Mouse (Mus musculus): ENCODE results near the gene Cul1. TPM values are rescaled to one million over a fixed set of nuclear protein-coding genes. Genes with fewer than 3 reads are reported as not detected.

Gene Cul1
- total and polyA plus RNA-seq, 3 experiments, result 63.6 to 155 (median 108) TPM

DNA sequence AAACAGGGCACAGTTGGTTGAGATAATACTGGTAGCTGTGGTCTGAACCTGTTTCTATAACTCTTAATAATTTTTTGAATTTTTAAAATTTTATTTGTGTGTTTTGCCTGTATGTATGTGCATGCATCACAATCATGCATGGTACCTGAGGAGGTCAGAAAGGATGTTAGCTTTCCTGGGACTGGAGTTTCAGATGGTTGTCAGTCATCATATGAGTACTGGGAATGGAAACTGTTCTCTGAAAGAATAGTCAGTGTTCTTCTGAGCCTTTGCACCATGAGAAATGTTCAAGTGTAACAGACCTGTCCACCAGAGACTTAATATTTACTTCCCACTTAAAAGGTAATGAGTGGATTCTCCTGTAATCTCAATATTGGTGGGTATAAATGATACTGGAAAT, 13.9 kb downstream of the Cul1 start:
- no peak overlapping the region for H3K4me3 ChIP-seq (replicated peaks in 1 of 3; ENCODE audit: low read depth in 2 of 3, low read length in 2 of 3, poor library complexity in 1 of 3)
- H3K79me2 ChIP-seq (replicated peaks; ENCODE audit: control insufficient read depth, extremely low read depth, insufficient read depth, poor library complexity, severe bottlenecking), result peaks cover 54% of the 10 kb centered on the region
- peaks cover 0 to 12% of the 10 kb centered on the region in 2 experiments for H3K36me3 ChIP-seq (replicated peaks in 1 of 2; ENCODE audit: control insufficient read depth in 1 of 2, insufficient read depth in 1 of 2, low read length in 1 of 2)
- no peak overlapping the region for H3K4me2 ChIP-seq (ENCODE audit: insufficient read depth, low read depth, poor library complexity, severe bottlenecking)
- no peak for DNase-seq (ENCODE audit: extremely low read depth)
- in situ Hi-C loops (cut with MboI; ENCODE audit: low pct_ligation_motif_present, low pct_unique_long_range_greater_than_20kb, low sequenced_read_pairs), result no loop called here
- H3K27ac ChIP-seq (ENCODE audit: insufficient read depth, low read depth), result no peak overlapping the region
- no peaks in the 10 kb centered on the region for H3K9me3 ChIP-seq (replicated peaks; ENCODE audit: low read length)
- dilution Hi-C loops (cut with MboI; ENCODE audit: extremely low pct_ligation_motif_present, extremely low pct_unique_long_range_greater_than_20kb, low sequenced_read_pairs), result no loop called here
- H3K9ac ChIP-seq (ENCODE audit: insufficient read depth, low read depth), result no peak overlapping the region
- peaks cover 0 to 18% of the 10 kb centered on the region in 2 experiments; a peak in 1 of 4 replicates for H3K4me1 ChIP-seq (ENCODE audit: control insufficient read depth in 1 of 2, insufficient read depth in 2 of 2)
- H3K27me3 ChIP-seq (replicated peaks), result no peaks in the 10 kb centered on the region
- TF ChIP-seq USF1 (IDR thresholded peaks at IDR 0.05; ENCODE audit: low read depth, low read length) (no peak), MAFK (IDR thresholded peaks at IDR 0.05; ENCODE audit: insufficient replicate concordance, low read length) (no peak), MYC (IDR thresholded peaks at IDR 0.05; ENCODE audit: low read depth, low read length) (no peak), ETS1 (conservative IDR thresholded peaks at IDR 0.05; ENCODE audit: low read depth, low read length) (no peak), ZNF384 (IDR thresholded peaks at IDR 0.05; ENCODE audit: low read depth, low read length) (no peak), BHLHE40 (IDR thresholded peaks at IDR 0.05; ENCODE audit: low read depth, low read length) (no peak), ZC3H11A (IDR thresholded peaks at IDR 0.05; ENCODE audit: low read depth, low read length) (no peak), E2F4 (IDR thresholded peaks at IDR 0.05; ENCODE audit: insufficient replicate concordance, low read depth, low read length) (no peak)

GRCm38 (mm10) chr6:47469760-47470159, 16.6 kb downstream of the Cul1 start:
- H3K9me3 ChIP-seq (replicated peaks; ENCODE audit: low read length), result no peaks in the 10 kb centered on the region
- no peak overlapping the region for H3K27ac ChIP-seq (ENCODE audit: insufficient read depth, low read depth)
- H3K36me3 ChIP-seq (replicated peaks in 1 of 2; ENCODE audit: control insufficient read depth in 1 of 2, insufficient read depth in 1 of 2, low read length in 1 of 2), result peaks cover 0 to 15% of the 10 kb centered on the region in 2 experiments
- peaks cover 0 to 14% of the 10 kb centered on the region in 2 experiments; a peak in 1 of 4 replicates for H3K4me1 ChIP-seq (ENCODE audit: control insufficient read depth in 1 of 2, insufficient read depth in 2 of 2)
- H3K4me3 ChIP-seq (replicated peaks in 1 of 3; ENCODE audit: low read depth in 2 of 3, low read length in 2 of 3, poor library complexity in 1 of 3), result no peak overlapping the region
- H3K4me2 ChIP-seq (ENCODE audit: insufficient read depth, low read depth, poor library complexity, severe bottlenecking), result no peak overlapping the region
- TF ChIP-seq GABPA (IDR thresholded peaks at IDR 0.05; ENCODE audit: insufficient replicate concordance, low read depth, low read length) (no peak), E2F4 (IDR thresholded peaks at IDR 0.05; ENCODE audit: insufficient replicate concordance, low read depth, low read length) (no peak), IRF4 (IDR thresholded peaks at IDR 0.05; ENCODE audit: low read depth, low read length) (no peak), USF2 (conservative IDR thresholded peaks at IDR 0.05; ENCODE audit: low read depth, low read length) (no peak), KAT2A (IDR thresholded peaks at IDR 0.05; ENCODE audit: insufficient replicate concordance, low read length) (no peak), CHD1 (IDR thresholded peaks at IDR 0.05; ENCODE audit: low read depth, low read length) (no peak), CHD2 (IDR thresholded peaks at IDR 0.05; ENCODE audit: low read length) (no peak), TBP (conservative IDR thresholded peaks at IDR 0.05; ENCODE audit: low read depth, low read length) (no peak), POLR2A (IDR thresholded peaks at IDR 0.05; ENCODE audit: low read depth, low read length) (no peak), MEF2A (IDR thresholded peaks at IDR 0.05; ENCODE audit: borderline replicate concordance, low read depth, low read length) (no peak), PAX5 (IDR thresholded peaks at IDR 0.05; ENCODE audit: low read length) (no peak)
- H3K9ac ChIP-seq (ENCODE audit: insufficient read depth, low read depth), result no peak overlapping the region
- H3K79me2 ChIP-seq (replicated peaks; ENCODE audit: control insufficient read depth, extremely low read depth, insufficient read depth, poor library complexity, severe bottlenecking), result peaks cover 45% of the 10 kb centered on the region
- dilution Hi-C loops (cut with MboI; ENCODE audit: extremely low pct_ligation_motif_present, extremely low pct_unique_long_range_greater_than_20kb, low sequenced_read_pairs), result no loop called here
- in situ Hi-C loops (cut with MboI; ENCODE audit: low pct_ligation_motif_present, low pct_unique_long_range_greater_than_20kb, low sequenced_read_pairs), result no loop called here
- DNase-seq (ENCODE audit: extremely low read depth), result no peak
- H3K27me3 ChIP-seq (replicated peaks), result no peaks in the 10 kb centered on the region

Data from CH12.LX (cell line).